Comparison of ENCODE assay signal across 7 mouse cellular contexts in genomic region chr3:68759375-68759774, GRCm38 (mm10).
DNase-seq lines count a peak whose midpoint lies in the region; ATAC-seq and TF ChIP-seq lines count a peak whose summit lies in the region.

No protein-coding gene starts in this region.

- H3K9me3 ChIP-seq in limb, embryonic 10.5 days (replicated peaks) = no peaks in the 10 kb centered on the region

- no peak for ATAC-seq in erythroid progenitor cell, adult 5-6 weeks (replicated peaks; ENCODE audit: low FRiP score, poor library complexity, severe bottlenecking)

- H3K4me3 ChIP-seq in kidney, adult 2 months (ENCODE audit: insufficient read depth, low read depth, low read length) = no peak overlapping the region
- H3K4me3 ChIP-seq in limb, embryonic 10.5 days = no peak overlapping the region

- H3K27me3 ChIP-seq in kidney, adult 2 months (replicated peaks; ENCODE audit: control insufficient read depth, insufficient read depth, low read length) = no peaks in the 10 kb centered on the region
- no peaks in the 10 kb centered on the region for H3K27me3 ChIP-seq in limb, embryonic 10.5 days (ENCODE audit: low read depth, poor library complexity, severe bottlenecking)

- H3K36me3 ChIP-seq in kidney, adult 2 months (ENCODE audit: control insufficient read depth, insufficient read depth, low read length) = no peaks in the 10 kb centered on the region
- no peaks in the 10 kb centered on the region for H3K36me3 ChIP-seq in limb, embryonic 10.5 days

- WGBS in kidney, adult 2 months = 55% methylated on average over 8 of the region's 8 CpGs
- WGBS in limb, embryonic 10.5 days = 61% methylated on average over 8 of the region's 8 CpGs

- DNase-seq in ES-CJ7 (ENCODE audit: low read depth, low spot score) = peak; percentile 11
- peak; percentile 29 for DNase-seq in embryo, embryonic 10.5 days (ENCODE audit: low spot score)
- peak; percentile 47 for DNase-seq in kidney, adult 2 months
- DNase-seq in limb, embryonic 10.5 days (ENCODE audit: low spot score) = peak; percentile 26
- DNase-seq in skeletal muscle tissue, adult 2 months (ENCODE audit: low read depth, low spot score) = peak; percentile 24
- DNase-seq in ovary, postnatal 10 days (ENCODE audit: low spot score) = no peak

- no peak overlapping the region for H3K27ac ChIP-seq in kidney, adult 2 months (ENCODE audit: insufficient read depth, low read depth, low read length)
- H3K27ac ChIP-seq in limb, embryonic 10.5 days = no peak overlapping the region

- TF ChIP-seq POLR2A in kidney, adult 2 months (IDR thresholded peaks at IDR 0.05; ENCODE audit: low read depth, low read length) = no peak

- no peak for TF ChIP-seq CTCF in kidney, adult 2 months (conservative IDR thresholded peaks at IDR 0.05; ENCODE audit: insufficient read depth, insufficient read length, low read depth, low read length)

- peaks cover 4% of the 10 kb centered on the region; the same call in 1 of the 2 replicates for H3K4me1 ChIP-seq in kidney, adult 2 months (ENCODE audit: control insufficient read depth, insufficient read depth, low read length)
- peaks cover 15% of the 10 kb centered on the region for H3K4me1 ChIP-seq in limb, embryonic 10.5 days
